Mouse (Mus musculus): ENCODE data around the gene C1s1. TPM values are rescaled to one million over a fixed set of nuclear protein-coding genes. Genes with fewer than 3 reads are reported as not detected.
"Not testable (repeated sequence)": the region's sequence is repeated elsewhere in the genome, so short reads cannot be mapped to it uniquely, and the experiment has no call there.

C1s1 gene
- total RNA-seq (2021), result 1 to 10 TPM in 1 of 2 experiments, under 1 TPM in 1; 0.62 to 1.5 TPM

GRCm38 (mm10) chr6:124542284-124542683 is at the start of gene C1s1:
Gene C1s1 (minus strand): TSS chr6:124542359.
- DNase-seq, result peak; percentile 5 to 44

GRCm38 (mm10) chr6:124588771-124589170 is 46.6 kb upstream of the C1s1 start:
- DNase-seq, result no peak

GRCm38 (mm10) chr6:124586266-124586665 is 44.1 kb upstream of the C1s1 start:
- no peak for DNase-seq

GRCm38 (mm10) chr6:124585761-124586160 is 43.6 kb upstream of the C1s1 start:
- DNase-seq, result no peak

GRCm38 (mm10) chr6:124584935-124585334 is 42.8 kb upstream of the C1s1 start:
- no peak for DNase-seq

GRCm38 (mm10) chr6:124582231-124582630 is 40.1 kb upstream of the C1s1 start:
- no peak for DNase-seq

GRCm38 (mm10) chr6:124580155-124580554 is 38.0 kb upstream of the C1s1 start:
- DNase-seq, result not testable (repeated sequence)

- DNase-seq, result not testable (repeated sequence)
Measured at GRCm38 (mm10) chr6:124575155-124575678, 33.1 kb upstream of the C1s1 start.

- DNase-seq, result peak; percentile 32 to 55
Measured at GRCm38 (mm10) chr6:124570026-124570425, 27.9 kb upstream of the C1s1 start, which contains the start of gene C1rb. Gene C1rb (plus strand): TSS chr6:124570294.

GRCm38 (mm10) chr6:124561611-124562010 is 19.5 kb upstream of the C1s1 start:
- not testable (repeated sequence) for DNase-seq

- not testable (repeated sequence) for DNase-seq
Measured at GRCm38 (mm10) chr6:124561156-124561555, 19.0 kb upstream of the C1s1 start.

- DNase-seq, result not testable (repeated sequence)
Measured at GRCm38 (mm10) chr6:124555956-124556355, 13.8 kb upstream of the C1s1 start.

GRCm38 (mm10) chr6:124552766-124553165 is 10.6 kb upstream of the C1s1 start:
- no peak for DNase-seq

- DNase-seq, result no peak
Measured at GRCm38 (mm10) chr6:124549023-124549550, 6.9 kb upstream of the C1s1 start.

- not testable (repeated sequence) for DNase-seq
Measured at GRCm38 (mm10) chr6:124547979-124548378, 5.8 kb upstream of the C1s1 start.

- no peak for DNase-seq
Measured at GRCm38 (mm10) chr6:124545425-124545824, 3.3 kb upstream of the C1s1 start.

- DNase-seq, result no peak
Measured at GRCm38 (mm10) chr6:124544466-124544865, 2.3 kb upstream of the C1s1 start.

- DNase-seq, result not testable (repeated sequence)
Measured at GRCm38 (mm10) chr6:124541176-124541575, 983 bp downstream of the C1s1 start.

GRCm38 (mm10) chr6:124536125-124536829 is 5.9 kb downstream of the C1s1 start:
- DNase-seq, result not testable (repeated sequence)

- no peak for DNase-seq
Measured at GRCm38 (mm10) chr6:124531077-124531476, 11.1 kb downstream of the C1s1 start.

- no peak for DNase-seq
Measured at GRCm38 (mm10) chr6:124527881-124528280, 14.3 kb downstream of the C1s1 start.

- peak in 1 of 2 experiments; percentile 36 for DNase-seq
Measured at GRCm38 (mm10) chr6:124522082-124522481, 20.1 kb downstream of the C1s1 start.

GRCm38 (mm10) chr6:124517733-124518132 is 24.4 kb downstream of the C1s1 start:
- DNase-seq, result not testable (repeated sequence)

- DNase-seq, result peak; percentile 42
Measured at GRCm38 (mm10) chr6:124512355-124512836, 29.8 kb downstream of the C1s1 start, which contains the start of gene C1ra. Gene C1ra (plus strand): TSS chr6:124512405.
